Mouse (Mus musculus) small intestine, adult 2 months (tissue): ENCODE data around the gene Cutal.

Source experiments
- CTCF ChIP-seq: fragments of 200-500 bp; IDR thresholded peaks from 2 replicates; pipeline ENCODE4 v1.5.1; 2012; ENCODE audit warnings: low read depth, mild to moderate bottlenecking, control low read depth, inconsistent platforms, low read length, moderate library complexity, mixed read lengths; ENCODE audit not compliant: insufficient replicate concordance, insufficient read length; ENCODE audit errors: extremely low read depth
- POLR2A ChIP-seq: fragments of 200-500 bp; IDR thresholded peaks from 2 replicates; pipeline ENCODE4 v1.6.1; 2012; ENCODE audit warnings: low read depth, mild to moderate bottlenecking, control low read depth, inconsistent platforms, low read length, moderate library complexity

GRCm38 (mm10) chr2:34826460-34827231 is 47.5 kb upstream of the Cutal start:
- TF ChIP-seq CTCF, result no peak
- no peak for TF ChIP-seq POLR2A
